Mouse (Mus musculus) embryonic facial prominence, embryonic 15.5 days (tissue): Measurements from ENCODE around the gene Cpt2. TPM values are rescaled to one million over a fixed set of nuclear protein-coding genes. Genes with fewer than 3 reads are reported as not detected.
A peak's percentile ranks its signal among the peaks of the same experiment; 100 is the strongest.

Experiments
- ATAC-seq: fragments of 200-750 bp; cut with Nextera tagmentation; 2 replicates; pipeline ENCODE4 v1.8.0; 2017; ENCODE audit warnings: low read depth, moderate TSS enrichment; ENCODE audit not compliant: insufficient number of reproducible peaks, low FRiP score, low TSS enrichment
- H3K27ac ChIP-seq: fragments of 300-500 bp; sonication (generic); replicated peaks from 2 replicates; pipeline ENCODE4 v1.5.1; 2015; ENCODE audit warnings: mild to moderate bottlenecking, inconsistent platforms
- H3K27me3 ChIP-seq: fragments of 300-500 bp; sonication (generic); 2 replicates; pipeline ENCODE4 v1.6.1; 2015; ENCODE audit warnings: inconsistent platforms
- H3K36me3 ChIP-seq: fragments of 300-500 bp; sonication (generic); 2 replicates; pipeline ENCODE4 v1.6.1; 2015; ENCODE audit warnings: mild to moderate bottlenecking, inconsistent platforms
- H3K4me1 ChIP-seq: fragments of 300-500 bp; sonication (generic); 2 replicates; pipeline ENCODE4 v1.6.1; 2015; ENCODE audit warnings: inconsistent platforms
- H3K4me2 ChIP-seq: fragments of 300-500 bp; sonication (generic); replicated peaks from 2 replicates; pipeline ENCODE4 v1.6.1; 2015; ENCODE audit warnings: mild to moderate bottlenecking, inconsistent platforms
- H3K4me3 ChIP-seq: fragments of 300-500 bp; sonication (generic); replicated peaks from 2 replicates; pipeline ENCODE4 v1.5.1; 2015; ENCODE audit warnings: mild to moderate bottlenecking, inconsistent platforms
- H3K9ac ChIP-seq: fragments of 300-500 bp; sonication (generic); 2 replicates; pipeline ENCODE4 v1.6.1; 2015; ENCODE audit warnings: inconsistent platforms
- H3K9me3 ChIP-seq: fragments of 300-500 bp; sonication (generic); replicated peaks from 2 replicates; pipeline ENCODE4 v1.6.1; 2016; ENCODE audit warnings: inconsistent platforms
- WGBS: fragments of 180-500 bp; shearing (Covaris S2); methylation state at CpG from one replicate; pipeline ENCODE4 v1.1.7; 2015; 5-methylcytosine and 5-hydroxymethylcytosine counted together
- polyA plus RNA-seq: library from polyadenylated mRNA; unstranded; fragments of >200 nt; fragmentation: Nextera tagmentation; extraction: Ambion mirVana; gene quantifications from 2 replicates; pipeline ENCODE4 v1.2.1, GENCODE M21; 2015

Gene Cpt2
- polyA plus RNA-seq, 1 experiment from 2014 or later = 34.1 TPM

GRCm38 (mm10) chr4:107944141-107944540 lies 20.7 kb upstream of the Cpt2 start:
- Histone ChIP-seq H3K27me3 (no peaks in the 10 kb centered on the region), H3K9me3 (no peaks in the 10 kb centered on the region), H3K4me1 (0 out of 2 replicates have a peak, but pooled peaks cover 2% of the 10 kb centered on the region), H3K9ac (no peak overlapping the region), H3K4me2 (no peak overlapping the region), H3K27ac (no peak overlapping the region), H3K4me3 (no peak overlapping the region), H3K36me3 (no peaks in the 10 kb centered on the region)
- WGBS = 74% methylated on average over 2 of the region's 2 CpGs
- ATAC-seq = no peak

GRCm38 (mm10) chr4:107942741-107943140 lies 19.3 kb upstream of the Cpt2 start:
- Histone ChIP-seq H3K9ac (no peak overlapping the region), H3K36me3 (no peaks in the 10 kb centered on the region), H3K4me3 (no peak overlapping the region), H3K27ac (no peak overlapping the region), H3K4me2 (no peak overlapping the region), H3K9me3 (no peaks in the 10 kb centered on the region), H3K4me1 (0 out of 2 replicates have a peak, but pooled peaks cover 2% of the 10 kb centered on the region), H3K27me3 (no peaks in the 10 kb centered on the region)
- ATAC-seq = no peak
- 82% methylated on average over 7 of the region's 7 CpGs for WGBS

GRCm38 (mm10) chr4:107938124-107938523 lies 14.7 kb upstream of the Cpt2 start:
- Histone ChIP-seq H3K4me1 (0 out of 2 replicates have a peak, but pooled peaks cover 2% of the 10 kb centered on the region), H3K9ac (no peak overlapping the region), H3K4me3 (no peak overlapping the region), H3K4me2 (no peak overlapping the region), H3K36me3 (no peaks in the 10 kb centered on the region), H3K9me3 (no peaks in the 10 kb centered on the region), H3K27me3 (no peaks in the 10 kb centered on the region), H3K27ac (no peak overlapping the region)
- ATAC-seq = no peak
- 62% methylated on average over 2 of the region's 2 CpGs for WGBS

- 15% methylated on average over 6 of the region's 6 CpGs for WGBS
- Histone ChIP-seq H3K4me2 (no peak overlapping the region), H3K4me3 (no peak overlapping the region), H3K9me3 (no peaks in the 10 kb centered on the region), H3K27me3 (no peaks in the 10 kb centered on the region), H3K4me1 (0 out of 2 replicates have a peak, but pooled peaks cover 2% of the 10 kb centered on the region), H3K27ac (peak overlapping the region; percentile 53), H3K36me3 (no peaks in the 10 kb centered on the region), H3K9ac (no peak overlapping the region)
- ATAC-seq = 0 out of 2 replicates have a peak, but pooled peaks have one; percentile 65
Measured at GRCm38 (mm10) chr4:107937338-107937737, 13.9 kb upstream of the Cpt2 start.

- no peaks in the 10 kb centered on the region for H3K4me1 ChIP-seq
- H3K9me3 ChIP-seq = no peaks in the 10 kb centered on the region
- 81% methylated on average over 3 of the region's 3 CpGs for WGBS
- H3K27me3 ChIP-seq = no peaks in the 10 kb centered on the region
- no peak overlapping the region for H3K4me3 ChIP-seq
- no peak overlapping the region for H3K27ac ChIP-seq
- no peak for ATAC-seq
- H3K9ac ChIP-seq = no peak overlapping the region
- no peak overlapping the region for H3K4me2 ChIP-seq
- no peaks in the 10 kb centered on the region for H3K36me3 ChIP-seq
Measured at GRCm38 (mm10) chr4:107935254-107935653, 11.8 kb upstream of the Cpt2 start.

GRCm38 (mm10) chr4:107933239-107933638 lies 9.8 kb upstream of the Cpt2 start:
- Histone ChIP-seq H3K36me3 (no peaks in the 10 kb centered on the region), H3K4me1 (no peaks in the 10 kb centered on the region), H3K27me3 (no peaks in the 10 kb centered on the region), H3K9ac (no peak overlapping the region), H3K4me3 (no peak overlapping the region), H3K4me2 (no peak overlapping the region), H3K9me3 (no peaks in the 10 kb centered on the region), H3K27ac (no peak overlapping the region)
- WGBS = 72% methylated on average over 8 of the region's 8 CpGs
- no peak for ATAC-seq

- H3K4me1 ChIP-seq = no peaks in the 10 kb centered on the region
- no peaks in the 10 kb centered on the region for H3K36me3 ChIP-seq
- H3K4me3 ChIP-seq = no peak overlapping the region
- no peak overlapping the region for H3K27ac ChIP-seq
- H3K9ac ChIP-seq = no peak overlapping the region
- ATAC-seq = no peak
- H3K27me3 ChIP-seq = no peaks in the 10 kb centered on the region
- no peaks in the 10 kb centered on the region for H3K9me3 ChIP-seq
- WGBS = 65% methylated on average over 3 of the region's 3 CpGs
- no peak overlapping the region for H3K4me2 ChIP-seq
Measured at GRCm38 (mm10) chr4:107931453-107931852, 8.0 kb upstream of the Cpt2 start.

- no peak overlapping the region for H3K27ac ChIP-seq
- H3K4me3 ChIP-seq = no peak overlapping the region
- no peaks in the 10 kb centered on the region for H3K36me3 ChIP-seq
- no peaks in the 10 kb centered on the region for H3K27me3 ChIP-seq
- WGBS = 64% methylated on average over 2 of the region's 2 CpGs
- H3K4me2 ChIP-seq = no peak overlapping the region
- no peak for ATAC-seq
- no peaks in the 10 kb centered on the region for H3K4me1 ChIP-seq
- H3K9ac ChIP-seq = no peak overlapping the region
- no peaks in the 10 kb centered on the region for H3K9me3 ChIP-seq
Measured at GRCm38 (mm10) chr4:107928726-107929125, 5.3 kb upstream of the Cpt2 start.

GRCm38 (mm10) chr4:107928269-107928668 lies 4.9 kb upstream of the Cpt2 start:
- no peak overlapping the region for H3K4me3 ChIP-seq
- WGBS = 72% methylated on average over 2 of the region's 2 CpGs
- ATAC-seq = no peak
- H3K9ac ChIP-seq = no peak overlapping the region
- no peaks in the 10 kb centered on the region for H3K4me1 ChIP-seq
- H3K27ac ChIP-seq = no peak overlapping the region
- H3K9me3 ChIP-seq = no peaks in the 10 kb centered on the region
- no peaks in the 10 kb centered on the region for H3K27me3 ChIP-seq
- no peak overlapping the region for H3K4me2 ChIP-seq
- no peaks in the 10 kb centered on the region for H3K36me3 ChIP-seq

GRCm38 (mm10) chr4:107923803-107924194 lies 389 bp upstream of the Cpt2 start:
- 36% methylated on average over 7 of the region's 7 CpGs for WGBS
- no peaks in the 10 kb centered on the region for H3K36me3 ChIP-seq
- peak overlapping the region; percentile 67 for H3K4me2 ChIP-seq
- H3K27ac ChIP-seq = peak overlapping the region; percentile 76
- peak overlapping the region; percentile 72 for H3K4me3 ChIP-seq
- no peaks in the 10 kb centered on the region for H3K9me3 ChIP-seq
- 0 out of 2 replicates have a peak, but pooled peaks have one; percentile 13 for ATAC-seq
- H3K9ac ChIP-seq = peak overlapping the region; percentile 7; the same call in 1 of the 2 replicates
- H3K4me1 ChIP-seq = peaks cover 21% of the 10 kb centered on the region
- no peaks in the 10 kb centered on the region for H3K27me3 ChIP-seq

- Histone ChIP-seq H3K4me1 (peaks cover 21% of the 10 kb centered on the region), H3K9me3 (no peaks in the 10 kb centered on the region), H3K27ac (no peak overlapping the region), H3K9ac (no peak overlapping the region), H3K36me3 (no peaks in the 10 kb centered on the region), H3K4me3 (peak overlapping the region; percentile 72; the same call in 1 of the 2 replicates), H3K4me2 (peak overlapping the region; percentile 67), H3K27me3 (no peaks in the 10 kb centered on the region)
- 68% methylated on average over 4 of the region's 4 CpGs for WGBS
- ATAC-seq = no peak
Measured at GRCm38 (mm10) chr4:107921952-107922351, 1.5 kb downstream of the Cpt2 start.

- Histone ChIP-seq H3K4me1 (peaks cover 21% of the 10 kb centered on the region), H3K27me3 (no peaks in the 10 kb centered on the region), H3K27ac (no peak overlapping the region), H3K36me3 (no peaks in the 10 kb centered on the region), H3K9ac (no peak overlapping the region), H3K4me3 (no peak overlapping the region), H3K4me2 (no peak overlapping the region), H3K9me3 (no peaks in the 10 kb centered on the region)
- ATAC-seq = no peak
- 74% methylated on average over 8 of the region's 8 CpGs for WGBS
Measured at GRCm38 (mm10) chr4:107921152-107921695, 2.2 kb downstream of the Cpt2 start.
